Mouse (Mus musculus) liver, embryonic 12.5 days (tissue): ENCODE measurements around the gene Cenpq. TPM values are rescaled to one million over a fixed set of nuclear protein-coding genes. Genes with fewer than 3 reads are reported as not detected.
A peak's percentile ranks its signal among the peaks of the same experiment; 100 is the strongest.

Experiments
- ATAC-seq: fragments of 200-750 bp; cut with Nextera tagmentation; 2 replicates; pipeline ENCODE4 v1.8.0; 2017; ENCODE audit warnings: moderate number of reproducible peaks, mild to moderate bottlenecking, moderate library complexity
- H3K27ac ChIP-seq: fragments of 300-500 bp; sonication (generic); 2 replicates; pipeline ENCODE4 v1.5.1; 2016; ENCODE audit warnings: mild to moderate bottlenecking
- H3K27me3 ChIP-seq: fragments of 300-500 bp; sonication (generic); replicated peaks from 2 replicates; pipeline ENCODE4 v1.6.1; 2016; ENCODE audit warnings: mild to moderate bottlenecking, moderate library complexity
- H3K36me3 ChIP-seq: fragments of 300-500 bp; sonication (generic); 2 replicates; pipeline ENCODE4 v1.6.1; 2016; ENCODE audit warnings: mild to moderate bottlenecking, moderate library complexity
- H3K4me1 ChIP-seq: fragments of 300-500 bp; sonication (generic); 2 replicates; pipeline ENCODE4 v1.6.1; 2016
- H3K4me2 ChIP-seq: fragments of 300-500 bp; sonication (generic); 2 replicates; pipeline ENCODE4 v1.6.1; 2016; ENCODE audit warnings: mild to moderate bottlenecking, moderate library complexity
- H3K4me3 ChIP-seq: fragments of 300-500 bp; sonication (generic); 2 replicates; pipeline ENCODE4 v1.5.1; 2016; ENCODE audit warnings: mild to moderate bottlenecking, moderate library complexity
- H3K9ac ChIP-seq: fragments of 300-500 bp; sonication (generic); 2 replicates; pipeline ENCODE4 v1.6.1; 2016; ENCODE audit warnings: mild to moderate bottlenecking, moderate library complexity
- H3K9me3 ChIP-seq: fragments of 300-500 bp; sonication (generic); replicated peaks from 2 replicates; pipeline ENCODE4 v1.6.1; 2016; ENCODE audit warnings: mild to moderate bottlenecking, moderate library complexity
- WGBS: fragments of 180-500 bp; shearing (Covaris S2); methylation state at CpG from one replicate; pipeline ENCODE4 v1.1.7; 2016; ENCODE audit not compliant: insufficient replicate concordance; 5-methylcytosine and 5-hydroxymethylcytosine counted together
- polyA plus RNA-seq: library from polyadenylated mRNA; unstranded; fragments of >200 nt; fragmentation: Nextera tagmentation; extraction: Ambion mirVana; gene quantifications from 2 replicates; pipeline ENCODE4 v1.2.1, GENCODE M21; 2016

The Cenpq gene
- polyA plus RNA-seq: 27.5 and 29.1 TPM in 2 replicates

GRCm38 (mm10) chr17:40934420-40935231 is at the start of gene Cenpq, which contains the start of gene Mut:
Gene Cenpq (minus strand): TSS chr17:40935047.
Gene Mut (plus strand): TSS chr17:40934685.
- Histone ChIP-seq H3K27ac (peak within 1 kb of the TSS; percentile 92), H3K9ac (peak within 1 kb of the TSS; percentile 73), H3K36me3 (peaks cover 33% of the 10 kb centered on the region), H3K27me3 (no peaks in the 10 kb centered on the region), H3K4me1 (peaks cover 15% of the 10 kb centered on the region), H3K4me3 (peak within 1 kb of the TSS; percentile 70), H3K4me2 (peak within 1 kb of the TSS; percentile 69), H3K9me3 (no peaks in the 10 kb centered on the region)
- under 1% methylated on average over 50 of the region's 50 CpGs for WGBS
- ATAC-seq: peak; percentile 99

GRCm38 (mm10) chr17:40977914-40978313 is 43.1 kb upstream of the Cenpq start:
- Histone ChIP-seq H3K4me2 (no peak overlapping the region), H3K4me1 (no peaks in the 10 kb centered on the region), H3K27me3 (no peaks in the 10 kb centered on the region), H3K9ac (no peak overlapping the region), H3K4me3 (no peak overlapping the region), H3K9me3 (no peaks in the 10 kb centered on the region), H3K27ac (no peak overlapping the region), H3K36me3 (no peaks in the 10 kb centered on the region)
- 74% methylated on average over 11 of the region's 11 CpGs for WGBS
- no peak for ATAC-seq

GRCm38 (mm10) chr17:40948518-40948917 is 13.7 kb upstream of the Cenpq start:
- 69% methylated on average over 3 of the region's 3 CpGs for WGBS
- H3K27me3 ChIP-seq: no peaks in the 10 kb centered on the region
- no peaks in the 10 kb centered on the region for H3K4me1 ChIP-seq
- peak; percentile 32; the same call in 1 of the 2 replicates for ATAC-seq
- H3K9me3 ChIP-seq: no peaks in the 10 kb centered on the region
- H3K36me3 ChIP-seq: peaks cover 60% of the 10 kb centered on the region
- H3K27ac ChIP-seq: no peak overlapping the region
- H3K9ac ChIP-seq: no peak overlapping the region
- H3K4me3 ChIP-seq: no peak overlapping the region
- no peak overlapping the region for H3K4me2 ChIP-seq

- Histone ChIP-seq H3K9ac (peak overlapping the region; percentile 73), H3K4me1 (peaks cover 15% of the 10 kb centered on the region), H3K27ac (peak overlapping the region; percentile 85), H3K9me3 (no peaks in the 10 kb centered on the region), H3K4me3 (peak overlapping the region; percentile 70), H3K4me2 (peak overlapping the region; percentile 69), H3K27me3 (no peaks in the 10 kb centered on the region), H3K36me3 (peaks cover 40% of the 10 kb centered on the region)
- WGBS: 1% methylated on average over 14 of the region's 14 CpGs
- ATAC-seq: peak; percentile 50
These were observed 862 bp downstream of the Cenpq start for GRCm38 (mm10) chr17:40933985-40934384.

GRCm38 (mm10) chr17:40915499-40915898 is 19.3 kb downstream of the Cenpq start:
- Histone ChIP-seq H3K36me3 (no peaks in the 10 kb centered on the region), H3K9ac (no peak overlapping the region), H3K9me3 (no peaks in the 10 kb centered on the region), H3K4me1 (no peaks in the 10 kb centered on the region), H3K4me2 (no peak overlapping the region), H3K27me3 (no peaks in the 10 kb centered on the region), H3K4me3 (no peak overlapping the region), H3K27ac (no peak overlapping the region)
- ATAC-seq: no peak
- 73% methylated on average over 2 of the region's 2 CpGs for WGBS

- Histone ChIP-seq H3K9me3 (no peaks in the 10 kb centered on the region), H3K9ac (no peak within 1 kb of the TSS), H3K4me1 (no peaks in the 10 kb centered on the region), H3K4me2 (no peak within 1 kb of the TSS), H3K27me3 (no peaks in the 10 kb centered on the region), H3K4me3 (no peak within 1 kb of the TSS), H3K36me3 (no peaks in the 10 kb centered on the region), H3K27ac (no peak within 1 kb of the TSS)
- ATAC-seq: no peak
- WGBS: 75% methylated on average over 2 of the region's 2 CpGs
These were observed 20.6 kb downstream of the Cenpq start, which contains the start of gene Glyatl3 for GRCm38 (mm10) chr17:40914250-40914649. Gene Glyatl3 (minus strand): TSS chr17:40914350.

GRCm38 (mm10) chr17:40904721-40905154 is 30.1 kb downstream of the Cenpq start:
- Histone ChIP-seq H3K4me2 (peak overlapping the region; percentile 38), H3K9me3 (no peaks in the 10 kb centered on the region), H3K27ac (no peak overlapping the region), H3K4me3 (no peak overlapping the region; the same call in 1 of the 2 replicates), H3K9ac (no peak overlapping the region), H3K4me1 (peaks cover 16% of the 10 kb centered on the region), H3K36me3 (no peaks in the 10 kb centered on the region), H3K27me3 (no peaks in the 10 kb centered on the region)
- ATAC-seq: no peak
- 8% methylated on average over 14 of the region's 14 CpGs for WGBS

GRCm38 (mm10) chr17:40904056-40904597 is 30.7 kb downstream of the Cenpq start:
- WGBS: 17% methylated on average over 11 of the region's 11 CpGs
- no peaks in the 10 kb centered on the region for H3K9me3 ChIP-seq
- no peak overlapping the region for H3K9ac ChIP-seq
- H3K4me2 ChIP-seq: peak overlapping the region; percentile 38; the same call in 1 of the 2 replicates
- ATAC-seq: no peak
- H3K4me1 ChIP-seq: peaks cover 20% of the 10 kb centered on the region
- H3K36me3 ChIP-seq: no peaks in the 10 kb centered on the region
- H3K27me3 ChIP-seq: no peaks in the 10 kb centered on the region
- no peak overlapping the region for H3K27ac ChIP-seq
- H3K4me3 ChIP-seq: no peak overlapping the region

- no peak overlapping the region for H3K4me3 ChIP-seq
- no peaks in the 10 kb centered on the region for H3K36me3 ChIP-seq
- ATAC-seq: peak; percentile 55; the same call in 1 of the 2 replicates
- 13% methylated on average over 4 of the region's 4 CpGs for WGBS
- no peaks in the 10 kb centered on the region for H3K9me3 ChIP-seq
- H3K4me2 ChIP-seq: no peak overlapping the region
- no peaks in the 10 kb centered on the region for H3K27me3 ChIP-seq
- no peak overlapping the region for H3K27ac ChIP-seq
- H3K9ac ChIP-seq: no peak overlapping the region
- H3K4me1 ChIP-seq: peaks cover 20% of the 10 kb centered on the region
These were observed 31.5 kb downstream of the Cenpq start for GRCm38 (mm10) chr17:40903345-40903744.

GRCm38 (mm10) chr17:40899783-40900363 is 35.0 kb downstream of the Cenpq start:
- Histone ChIP-seq H3K4me3 (no peak overlapping the region), H3K4me1 (peaks cover 20% of the 10 kb centered on the region), H3K27ac (0 out of 2 replicates have a peak overlapping the region, but pooled peaks have one; percentile 0), H3K9me3 (no peaks in the 10 kb centered on the region), H3K27me3 (no peaks in the 10 kb centered on the region), H3K36me3 (no peaks in the 10 kb centered on the region), H3K9ac (no peak overlapping the region), H3K4me2 (peak overlapping the region; percentile 9)
- 48% methylated on average over 4 of the region's 4 CpGs for WGBS
- ATAC-seq: peak; percentile 89

- no peaks in the 10 kb centered on the region for H3K36me3 ChIP-seq
- H3K4me1 ChIP-seq: peaks cover 8% of the 10 kb centered on the region
- no peak overlapping the region for H3K27ac ChIP-seq
- no peak overlapping the region for H3K4me3 ChIP-seq
- no peak for ATAC-seq
- no peak overlapping the region for H3K4me2 ChIP-seq
- no peak overlapping the region for H3K9ac ChIP-seq
- 69% methylated on average over 1 of the region's 1 CpGs for WGBS
- no peaks in the 10 kb centered on the region for H3K9me3 ChIP-seq
- H3K27me3 ChIP-seq: no peaks in the 10 kb centered on the region
These were observed 38.0 kb downstream of the Cenpq start for GRCm38 (mm10) chr17:40896863-40897262.
